Mouse (Mus musculus): ENCODE results near the gene Dcst2.

Gene Dcst2

DNA sequence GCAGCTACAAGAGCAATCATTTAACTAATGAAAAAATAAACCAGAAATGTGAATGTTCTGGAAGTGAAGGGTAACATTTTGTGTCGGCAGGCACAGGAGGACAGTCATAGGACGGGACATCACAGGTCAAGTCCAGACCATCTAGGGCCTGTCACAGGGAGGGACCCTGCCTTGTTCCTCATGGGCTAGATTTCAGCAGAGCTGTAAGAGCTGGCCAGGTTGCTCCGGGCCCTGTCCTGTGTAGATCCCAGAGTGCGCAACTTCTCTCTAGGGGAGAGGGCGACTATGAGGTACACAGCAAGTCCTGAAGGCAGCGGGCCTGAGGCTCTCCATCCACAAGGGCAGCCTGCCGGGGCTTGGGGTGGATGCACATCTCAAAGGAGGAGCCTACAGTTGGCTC lies at the start of gene Dcst2:
Gene Dcst2, plus strand, starts transcription at position 301 of the 400 bp plus-strand sequence.
- DNase-seq, result no peak

DNA sequence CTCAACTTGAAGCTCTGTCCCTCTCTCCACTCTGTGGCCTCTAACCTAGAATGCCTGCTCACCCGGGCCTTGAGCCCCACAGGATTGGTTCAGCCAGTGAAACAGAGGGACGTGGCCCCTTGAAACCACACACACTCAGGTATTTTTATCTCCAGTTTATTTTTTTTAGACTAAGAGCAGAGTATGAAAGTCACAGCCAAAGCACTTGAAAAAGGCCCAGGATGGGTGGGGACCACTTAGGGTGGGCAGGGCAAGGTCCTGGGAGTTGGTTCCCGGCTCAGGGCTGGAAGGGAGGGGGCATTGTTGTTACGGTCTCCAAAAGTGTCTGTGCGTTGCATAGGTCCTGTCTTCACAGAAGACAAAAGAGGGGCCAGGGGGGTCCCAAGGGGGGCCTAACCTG lies 47.4 kb upstream of the Dcst2 start:
- no peak for DNase-seq

DNA sequence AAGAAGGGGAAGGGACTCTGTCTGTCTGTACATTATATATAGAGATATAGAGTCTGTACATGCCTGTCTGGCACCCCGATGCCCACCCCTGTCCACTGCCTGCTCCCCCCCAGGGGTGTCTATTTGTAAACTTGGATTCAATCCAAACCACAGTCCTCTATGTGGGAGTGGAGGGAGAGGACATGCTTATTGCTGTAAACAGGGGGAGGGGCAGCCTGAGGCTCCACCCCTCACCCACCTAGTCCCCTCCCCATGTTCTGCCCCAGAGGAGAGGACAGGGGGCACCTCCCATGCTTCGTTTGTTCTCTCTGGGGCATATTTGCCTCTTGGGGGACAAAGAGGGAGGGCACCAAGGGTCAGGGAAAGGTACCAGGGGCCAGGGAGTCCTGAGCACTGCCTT lies 47.0 kb upstream of the Dcst2 start:
- DNase-seq, result no peak

DNA sequence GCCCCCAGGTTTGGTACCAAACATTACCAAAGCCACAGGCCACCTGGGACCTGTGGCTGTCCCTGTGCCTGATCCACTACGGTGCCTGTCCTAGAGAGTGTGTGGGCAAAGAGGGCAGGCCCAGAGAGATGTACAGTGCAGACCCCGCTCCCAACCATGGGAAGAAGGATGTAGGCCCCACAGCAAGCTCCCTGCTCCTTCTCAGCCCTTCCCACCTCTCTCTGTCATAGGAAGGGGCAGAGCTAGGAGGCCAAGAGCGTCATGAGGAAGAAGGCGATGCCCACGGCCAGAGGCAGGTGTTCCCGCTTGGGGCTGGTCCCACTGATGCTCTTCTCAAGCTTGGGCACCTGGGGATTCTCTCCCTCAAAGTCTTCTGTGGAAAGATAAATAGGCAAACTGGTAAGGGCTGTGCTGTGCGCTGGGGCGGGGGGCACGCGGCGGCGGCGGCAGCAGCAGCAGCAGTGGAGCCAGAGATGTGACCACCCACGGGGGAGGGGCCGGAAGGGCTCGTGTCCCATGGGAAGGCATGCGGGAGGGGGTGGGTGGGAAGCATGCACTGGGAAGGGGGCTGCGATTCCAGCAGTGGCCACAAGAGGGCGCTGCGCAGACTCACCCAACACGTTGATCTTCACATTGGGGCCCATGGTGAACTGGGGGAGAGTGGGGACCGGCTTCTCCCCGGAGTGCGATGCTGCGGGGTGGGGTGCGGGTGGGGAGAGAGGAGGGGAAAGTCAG lies 46.4 kb upstream of the Dcst2 start:
- DNase-seq, result peak; percentile 94

DNA sequence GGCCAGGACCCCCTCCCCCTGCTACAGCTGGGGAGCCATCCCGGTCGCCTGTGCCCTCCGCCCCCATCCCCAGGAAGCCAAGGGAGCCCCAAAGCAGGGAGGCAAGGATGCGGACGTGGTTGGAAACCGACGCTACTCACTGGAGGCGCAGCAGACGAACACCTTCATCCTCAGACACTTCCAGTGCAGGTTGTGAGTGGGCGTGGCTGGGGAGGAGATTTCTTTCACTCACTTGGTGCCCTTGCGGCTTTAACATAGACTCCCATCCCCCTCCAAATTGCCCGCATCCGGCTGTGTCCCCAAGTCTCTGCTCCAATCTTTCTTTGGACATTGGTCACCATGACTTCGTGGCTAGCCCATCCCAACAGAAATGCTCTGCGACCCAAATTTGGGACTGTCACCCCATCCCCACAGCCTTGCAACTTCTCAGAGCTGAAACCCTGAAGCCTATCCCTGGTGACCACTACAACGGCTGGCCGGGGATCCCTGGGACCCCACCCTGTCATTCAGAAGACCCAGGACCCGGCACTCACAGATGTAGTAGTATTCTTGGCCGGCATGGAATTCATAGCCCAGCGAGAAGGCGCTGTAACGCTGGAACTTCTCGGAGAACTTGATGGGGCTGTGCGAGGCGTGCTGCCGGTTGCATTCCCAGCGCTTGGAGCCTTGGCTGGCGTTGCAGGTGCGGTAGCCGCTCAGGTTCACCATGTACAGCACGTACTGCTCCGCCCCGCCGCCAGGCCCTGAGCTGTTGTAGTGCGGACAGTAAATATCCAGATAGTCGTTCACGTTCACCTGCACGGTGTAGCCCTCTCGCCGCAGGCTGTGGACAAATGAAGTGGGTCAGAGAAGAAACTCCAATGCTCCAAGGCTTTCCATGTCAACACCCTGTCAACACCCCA lies 45.6 kb upstream of the Dcst2 start:
- DNase-seq, result no peak

DNA sequence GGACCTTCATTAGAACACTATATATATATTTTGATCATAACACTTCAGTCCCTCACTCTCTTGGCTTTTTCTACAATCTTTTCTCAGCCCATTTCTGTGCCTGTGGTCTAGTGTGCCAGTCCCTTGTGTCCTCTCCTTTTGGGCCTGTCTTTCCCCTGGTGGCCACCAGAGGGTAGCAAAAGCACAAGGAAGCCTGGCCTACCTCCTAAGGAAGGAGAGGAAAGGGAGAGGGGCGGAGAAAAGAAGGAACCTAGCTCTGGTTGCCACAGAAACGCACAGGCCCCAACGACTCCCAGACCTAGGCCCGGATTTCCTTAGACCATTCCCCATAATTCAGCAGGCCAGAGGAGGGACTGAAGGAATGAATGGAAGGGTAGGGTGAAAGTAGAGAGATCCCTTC lies 44.9 kb upstream of the Dcst2 start:
- peak; percentile 93 for DNase-seq

GRCm38 (mm10) chr3:89317246-89317645 lies 44.5 kb upstream of the Dcst2 start:
- DNase-seq, result no peak

GRCm38 (mm10) chr3:89318316-89318715 lies 43.5 kb upstream of the Dcst2 start:
- no peak for DNase-seq

DNA sequence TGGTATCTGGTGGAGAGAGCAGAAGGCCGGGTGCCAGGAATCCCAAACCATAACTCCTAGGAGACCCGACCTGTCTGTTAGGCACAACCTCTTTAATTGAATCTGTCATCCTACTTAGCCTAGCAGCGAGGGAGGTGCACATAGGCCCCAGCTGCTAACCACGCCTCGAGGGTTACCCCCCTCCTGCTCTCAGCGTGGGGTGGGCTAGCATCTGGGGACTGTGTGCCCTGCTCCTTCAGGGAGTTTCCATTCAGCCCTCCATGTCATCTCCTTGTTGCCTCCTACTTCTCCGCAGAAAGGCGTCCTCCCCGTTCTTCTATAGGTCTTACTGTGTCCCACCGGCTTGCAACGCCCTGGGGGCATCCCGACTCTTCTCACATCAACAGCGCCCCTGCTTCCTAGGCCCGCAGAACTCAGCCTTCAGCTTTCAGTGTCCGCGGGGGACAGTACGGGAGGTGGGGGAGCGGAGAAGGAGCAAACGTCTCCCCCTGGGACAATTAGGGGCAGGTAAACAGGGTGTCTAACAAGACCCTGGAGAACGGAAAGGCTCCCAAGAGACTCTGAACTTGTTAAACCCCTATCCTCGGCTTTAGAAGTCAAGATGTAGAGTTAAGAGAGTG lies 42.7 kb upstream of the Dcst2 start:
- no peak for DNase-seq

DNA sequence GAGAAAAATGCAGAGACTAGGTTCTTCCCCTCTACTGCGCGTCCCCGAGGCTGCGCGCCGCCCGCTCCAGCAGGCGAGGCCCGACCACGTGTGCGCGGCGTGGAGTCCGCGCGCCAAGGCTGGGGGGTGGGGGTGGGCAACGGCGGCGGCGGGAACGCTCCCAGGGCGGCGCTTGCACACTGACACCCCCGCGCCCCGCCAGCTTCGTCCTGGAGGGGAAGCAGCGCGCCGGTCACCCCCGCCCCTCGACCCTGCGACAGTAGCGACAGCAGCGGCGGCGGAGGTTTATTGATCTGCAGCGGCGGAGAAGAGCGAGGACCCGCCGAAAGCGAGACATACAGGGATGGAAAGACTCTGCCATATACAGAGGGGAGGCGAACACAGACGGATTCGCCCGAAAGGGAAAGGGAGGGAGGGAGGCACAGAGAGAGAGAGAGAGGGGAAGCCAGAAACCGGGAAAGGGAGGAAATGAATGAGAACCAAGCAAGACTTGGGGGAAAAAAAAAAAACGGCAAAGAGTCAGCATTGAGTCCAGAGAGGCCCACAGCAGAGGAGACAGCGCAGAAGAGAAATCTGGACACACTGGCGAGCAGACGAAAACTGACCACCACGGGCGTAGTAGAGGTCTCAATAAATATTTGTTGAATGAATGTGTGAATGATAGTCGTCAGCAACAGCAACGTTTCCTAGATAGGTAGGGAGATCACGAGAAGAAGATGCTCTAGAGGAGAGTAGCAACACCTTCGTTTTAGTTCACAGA lies 42.0 kb upstream of the Dcst2 start:
- no peak for DNase-seq

DNA sequence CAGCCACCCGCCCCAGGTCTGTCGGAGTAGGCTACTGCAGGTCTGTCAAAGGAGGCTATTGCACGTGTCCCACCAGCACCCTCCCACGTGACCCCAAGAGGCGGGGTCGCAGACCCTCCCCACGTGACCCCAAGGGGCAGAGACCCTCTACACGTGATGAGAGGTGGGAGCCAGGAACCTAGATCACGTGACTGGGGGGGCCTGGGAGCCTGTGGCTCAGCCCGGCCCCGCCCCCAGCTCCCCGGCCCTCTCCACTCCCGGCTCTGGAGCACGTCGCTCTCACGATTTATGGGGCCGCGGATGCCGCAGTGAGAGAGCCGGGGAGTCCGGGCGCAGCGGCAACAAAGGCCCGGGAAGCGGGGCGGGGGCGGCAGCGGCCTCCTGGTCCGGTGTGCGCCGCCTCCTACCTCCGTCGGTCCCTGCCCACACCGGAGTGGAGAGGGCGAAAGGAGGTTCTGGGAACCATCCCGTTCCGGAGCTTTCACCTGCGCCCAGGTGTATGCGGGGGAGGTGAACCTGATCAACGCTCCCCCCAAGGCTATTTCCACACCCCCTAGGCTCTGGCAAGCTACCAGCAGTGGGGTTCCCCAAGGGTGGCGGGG lies 41.1 kb upstream of the Dcst2 start:
- peak; percentile 76 for DNase-seq

- no peak for DNase-seq
These were observed 40.3 kb upstream of the Dcst2 start for GRCm38 (mm10) chr3:89321183-89322130.

GRCm38 (mm10) chr3:89322131-89322500 lies 39.7 kb upstream of the Dcst2 start:
- DNase-seq, result no peak

GRCm38 (mm10) chr3:89322514-89323165 lies 39.1 kb upstream of the Dcst2 start, which contains the start of gene Efna3:
TSS of gene Efna3 (minus strand) at chr3:89322965.
- DNase-seq, result peak; percentile 81

DNA sequence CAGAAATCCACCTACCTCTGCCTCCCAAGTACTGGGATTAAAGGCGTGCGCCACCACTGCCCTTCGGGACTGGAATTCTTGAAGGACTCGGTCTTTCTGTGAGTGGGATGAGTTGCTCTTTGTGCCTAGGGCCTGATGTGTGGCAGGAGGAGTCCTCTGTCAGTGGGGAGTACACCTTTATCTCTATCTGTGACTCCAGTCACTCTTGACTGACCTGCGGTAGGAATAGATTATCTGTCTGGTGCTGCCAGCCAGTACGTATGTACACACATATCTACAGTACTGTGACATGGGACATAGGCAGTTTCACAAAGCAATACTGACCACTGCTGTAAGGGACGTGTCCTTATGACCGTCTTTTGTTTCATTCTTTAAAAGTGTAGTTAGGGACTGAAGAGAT lies 35.9 kb upstream of the Dcst2 start:
- no peak for DNase-seq

- DNase-seq, result no peak
These were observed 34.4 kb upstream of the Dcst2 start for GRCm38 (mm10) chr3:89327371-89327870.

DNA sequence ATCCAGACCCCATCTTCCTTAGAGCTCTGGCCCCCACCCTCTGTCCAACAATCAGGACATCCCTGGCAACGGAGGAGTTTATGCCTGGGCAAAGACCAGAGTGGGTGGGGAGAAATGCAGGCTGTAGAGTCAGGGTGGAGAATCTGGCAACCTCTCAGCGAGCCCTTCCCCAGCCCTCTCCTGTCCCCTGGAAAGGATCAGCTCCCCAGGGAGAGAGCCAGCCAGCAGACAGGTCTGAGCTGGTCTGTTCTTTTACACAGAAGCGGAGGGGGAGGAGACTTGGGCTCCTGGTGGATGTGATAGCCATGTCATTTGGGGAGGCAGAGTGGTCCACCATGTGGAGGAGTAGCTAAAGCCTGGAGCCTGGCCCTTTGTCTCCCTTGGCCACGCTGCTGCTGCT lies 33.2 kb upstream of the Dcst2 start:
- DNase-seq, result no peak

DNA sequence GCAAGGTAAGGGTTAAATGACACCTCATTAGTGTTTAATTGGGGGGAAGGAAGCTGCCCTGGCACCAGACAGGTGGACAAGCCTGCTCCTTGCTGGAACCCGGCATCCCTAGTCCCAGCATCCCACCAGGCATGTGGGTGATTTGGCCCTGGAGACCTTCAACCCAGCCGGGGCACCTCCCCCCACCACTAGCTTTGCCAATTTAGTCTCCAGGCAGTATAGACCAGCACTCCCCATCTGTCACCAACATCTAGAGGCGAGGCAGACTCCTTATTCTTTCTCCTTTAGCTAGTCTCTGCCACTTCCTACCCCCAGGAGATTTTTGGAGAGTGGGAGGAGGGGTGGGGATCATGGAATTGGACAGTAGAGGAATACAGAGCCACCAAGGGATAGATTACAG lies 31.4 kb upstream of the Dcst2 start:
- no peak for DNase-seq

DNA sequence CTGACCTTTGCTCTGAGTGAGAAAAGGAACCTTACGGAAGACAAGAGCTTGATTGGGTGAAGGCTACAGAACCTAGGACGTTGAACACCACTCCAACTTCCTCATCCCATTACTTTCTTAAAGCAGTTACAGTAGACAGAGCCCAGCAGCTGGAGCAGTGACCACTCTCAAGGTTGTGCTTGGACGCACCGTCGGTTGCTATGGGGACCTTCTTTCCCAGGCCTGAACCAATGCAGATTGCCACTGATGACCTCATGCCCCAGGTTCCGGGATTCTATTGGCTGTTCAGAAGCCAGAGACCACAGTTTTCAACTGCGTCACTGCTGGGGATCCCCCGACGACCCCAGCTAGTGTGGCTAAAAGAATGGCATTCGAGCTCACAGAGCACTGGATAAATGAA lies 30.8 kb upstream of the Dcst2 start:
- DNase-seq, result no peak

GRCm38 (mm10) chr3:89331561-89331960 lies 30.2 kb upstream of the Dcst2 start:
- DNase-seq, result no peak

- DNase-seq, result no peak
These were observed 29.8 kb upstream of the Dcst2 start for GRCm38 (mm10) chr3:89332013-89332412.

Measured in kidney, postnatal 10 days (tissue).